ENCODE assay signal across 20 mouse cellular contexts in the genomic region with DNA sequence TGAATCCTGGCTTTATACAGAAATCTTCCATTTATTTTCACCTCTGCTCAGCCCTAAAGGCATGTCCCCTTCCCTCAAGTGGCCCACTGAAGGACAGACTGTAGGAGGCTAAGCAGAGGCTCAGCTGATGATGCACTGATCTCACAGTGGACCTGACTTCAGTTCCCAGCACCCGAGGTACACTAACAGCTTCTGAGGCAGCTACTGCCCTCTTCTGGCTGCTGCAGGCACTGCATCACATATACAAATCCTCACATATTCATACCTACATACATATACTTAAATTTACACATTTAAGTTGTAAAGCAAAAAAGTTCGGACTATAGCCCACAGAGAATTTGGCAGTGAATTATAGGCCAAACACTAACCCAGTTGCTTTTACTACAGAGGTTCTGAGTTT. TPM values are rescaled to one million over a fixed set of nuclear protein-coding genes. Genes with fewer than 3 reads are reported as not detected.
DNase-seq lines count a peak whose midpoint lies in the region; ATAC-seq and TF ChIP-seq lines count a peak whose summit lies in the region.
"Had no signal": no experiment of that assay in that cellular context is flagged by ENCODE, and none has a peak within 500 bp of the region (broad histone marks: within the 10 kb centered on the region; RNA-seq: fewer than 3 reads in every experiment).

No protein-coding gene starts in this region.

- TF ChIP-seq RAD21 in MEL (IDR thresholded peaks at IDR 0.05; ENCODE audit: low read depth, low read length): no peak

- H3K4me3 ChIP-seq in left cerebral cortex, adult 2 months: no peak overlapping the region
- no peak overlapping the region for H3K4me3 ChIP-seq in MEL (ENCODE audit: control insufficient read depth in 1 of 2, insufficient read depth in 1 of 2, low read depth in 2 of 2, low read length in 2 of 2)
- no peak overlapping the region for H3K4me3 ChIP-seq in stomach, postnatal 0 days (ENCODE audit: low read depth, low read length)
- H3K4me3 ChIP-seq in forebrain, embryonic 12.5 days (replicated peaks): no peak overlapping the region
- H3K4me3 ChIP-seq: forebrain, embryonic 13.5 days; hindbrain, embryonic 15.5 days had no signal

- TF ChIP-seq POLR2A in MEL (IDR thresholded peaks at IDR 0.05; ENCODE audit: control insufficient read depth in 1 of 2, insufficient read depth in 1 of 2, low read depth in 1 of 2, low read length in 2 of 2, poor library complexity in 1 of 2): no peak

- TF ChIP-seq EP300 in MEL (IDR thresholded peaks at IDR 0.05; ENCODE audit: low read depth in 1 of 2, low read length in 2 of 2): no peak
- no peak for TF ChIP-seq EP300 in stomach, postnatal 0 days (optimal IDR thresholded peaks at IDR 0.05)

- no peaks in the 10 kb centered on the region for H3K79me2 ChIP-seq in MEL (ENCODE audit: control insufficient read depth, insufficient read depth, low read length, poor library complexity)

- H3K4me1 ChIP-seq in MEL (ENCODE audit: control insufficient read depth in 1 of 2, insufficient read depth in 2 of 2, low read length in 2 of 2): no peaks in the 10 kb centered on the region
- H3K4me1 ChIP-seq in stomach, postnatal 0 days (replicated peaks; ENCODE audit: control insufficient read depth, insufficient read depth): no peaks in the 10 kb centered on the region
- H3K4me1 ChIP-seq in forebrain, embryonic 12.5 days: 0 out of 2 replicates have a peak, but pooled peaks cover 4% of the 10 kb centered on the region
- H3K4me1 ChIP-seq: hindbrain, embryonic 15.5 days had no signal

- DNase-seq in left cerebral cortex, adult 2 months (ENCODE audit: extremely low spot score in 1 of 2, low spot score in 2 of 2): no peak
- DNase-seq in left cerebral cortex, adult 11 months (ENCODE audit: low spot score): no peak
- peak; percentile 17 for DNase-seq in thymus, postnatal 14 days
- no peak for DNase-seq in thymus, postnatal 10 days (ENCODE audit: low spot score in 2 of 2)
- peak; percentile 7 for DNase-seq in MEL (ENCODE audit: low read depth, low spot score)
- DNase-seq in stomach, postnatal 0 days (ENCODE audit: low spot score): no peak
- DNase-seq: adrenal gland, postnatal 10 days; cerebellum, adult 8-10 months; embryo, embryonic 11 days; heart, postnatal 14 days; kidney, adult 9 months; lung, embryonic 14.5 days had no signal

- no peaks in the 10 kb centered on the region for H3K9me3 ChIP-seq in MEL (replicated peaks; ENCODE audit: insufficient read depth, low read length)
- no peaks in the 10 kb centered on the region for H3K9me3 ChIP-seq in stomach, postnatal 0 days (ENCODE audit: control insufficient read depth, low read length)
- H3K9me3 ChIP-seq in forebrain, embryonic 12.5 days: peaks cover 7% of the 10 kb centered on the region; the same call in 1 of the 2 replicates
- H3K9me3 ChIP-seq: forebrain, embryonic 13.5 days; hindbrain, embryonic 15.5 days had no signal

- no peak overlapping the region for H3K4me2 ChIP-seq in stomach, postnatal 0 days (replicated peaks; ENCODE audit: low read depth)
- no peak overlapping the region for H3K4me2 ChIP-seq in forebrain, embryonic 12.5 days
- H3K4me2 ChIP-seq: forebrain, embryonic 13.5 days; hindbrain, embryonic 15.5 days; lung, embryonic 14.5 days had no signal

- no peaks in the 10 kb centered on the region for H3K36me3 ChIP-seq in MEL (ENCODE audit: control insufficient read depth in 1 of 2, insufficient read depth in 2 of 2, low read length in 2 of 2)
- no peaks in the 10 kb centered on the region for H3K36me3 ChIP-seq in stomach, postnatal 0 days (ENCODE audit: control insufficient read depth, insufficient read depth, low read length)
- H3K36me3 ChIP-seq in forebrain, embryonic 12.5 days (replicated peaks): no peaks in the 10 kb centered on the region
- H3K36me3 ChIP-seq: hindbrain, embryonic 15.5 days had no signal

- no peaks in the 10 kb centered on the region for H3K27me3 ChIP-seq in MEL (ENCODE audit: control insufficient read depth in 1 of 2, insufficient read depth in 2 of 2, low read length in 2 of 2)
- H3K27me3 ChIP-seq in stomach, postnatal 0 days (ENCODE audit: control insufficient read depth, insufficient read depth, low read length): no peaks in the 10 kb centered on the region
- H3K27me3 ChIP-seq in forebrain, embryonic 12.5 days: no peaks in the 10 kb centered on the region
- H3K27me3 ChIP-seq: forebrain, embryonic 13.5 days; hindbrain, embryonic 15.5 days had no signal

- 96% methylated on average over 2 of the region's 2 CpGs for WGBS in stomach, postnatal 0 days
- WGBS in forebrain, embryonic 12.5 days: 96% methylated on average over 2 of the region's 2 CpGs

- no peak overlapping the region for H3K9ac ChIP-seq in MEL (ENCODE audit: control insufficient read depth, low read depth, low read length, poor library complexity, severe bottlenecking)
- no peak overlapping the region for H3K9ac ChIP-seq in stomach, postnatal 0 days (ENCODE audit: low read length)
- H3K9ac ChIP-seq in forebrain, embryonic 12.5 days: no peak overlapping the region
- H3K9ac ChIP-seq: forebrain, embryonic 13.5 days; hindbrain, embryonic 15.5 days; lung, embryonic 14.5 days had no signal

- TF ChIP-seq CTCF in left cerebral cortex, adult 2 months (IDR thresholded peaks at IDR 0.05): peak; percentile 26; the same call in 1 of the 2 replicates
- TF ChIP-seq CTCF in MEL (IDR thresholded peaks at IDR 0.05 in 2 of 3, conservative IDR thresholded peaks at IDR 0.05 in 1 of 3; ENCODE audit: control insufficient read depth in 1 of 3, insufficient read depth in 1 of 3, low read depth in 2 of 3, low read length in 3 of 3, poor library complexity in 1 of 3, severe bottlenecking in 1 of 3): peak; percentile 12 to 43 (median 40); a peak in 5 of 6 replicates
- peak; percentile 27; the same call in 1 of the 2 replicates for TF ChIP-seq CTCF in stomach, postnatal 0 days (IDR thresholded peaks at IDR 0.05; ENCODE audit: low read depth)

- intact Hi-C loops in left cerebral cortex, adult 2 months (cut with DNase I): no loop called here

- no peak overlapping the region for H3K27ac ChIP-seq in left cerebral cortex, adult 2 months
- no peak overlapping the region for H3K27ac ChIP-seq in MEL (ENCODE audit: control insufficient read depth, low read depth, low read length)
- H3K27ac ChIP-seq in stomach, postnatal 0 days (replicated peaks): no peak overlapping the region
- H3K27ac ChIP-seq in forebrain, embryonic 12.5 days: no peak overlapping the region
- H3K27ac ChIP-seq: forebrain, embryonic 13.5 days; hindbrain, embryonic 15.5 days had no signal

- ATAC-seq in stomach, postnatal 0 days (ENCODE audit: low FRiP score, low TSS enrichment): no peak
- ATAC-seq in forebrain, embryonic 12.5 days (ENCODE audit: low FRiP score): no peak
- ATAC-seq: forebrain, embryonic 13.5 days had no signal

TF ChIP-seq in MEL, 35 proteins besides CTCF, POLR2A, EP300 and RAD21:
- TF ChIP-seq KAT2A (conservative IDR thresholded peaks at IDR 0.05; ENCODE audit: low read depth, low read length) (no peak), JUND (IDR thresholded peaks at IDR 0.05; ENCODE audit: low read depth, low read length) (no peak), GATA1 (IDR thresholded peaks at IDR 0.05; ENCODE audit: low read depth, low read length) (no peak), UBTF (IDR thresholded peaks at IDR 0.05; ENCODE audit: borderline replicate concordance, insufficient read depth, low read depth, low read length) (no peak), ZMIZ1 (IDR thresholded peaks at IDR 0.05; ENCODE audit: low read depth, low read length) (no peak), CHD1 (IDR thresholded peaks at IDR 0.05; ENCODE audit: low read depth, low read length) (no peak), ZNF384 (IDR thresholded peaks at IDR 0.05; ENCODE audit: low read depth, low read length) (no peak), POLR2AphosphoS5 (IDR thresholded peaks at IDR 0.05; ENCODE audit: borderline replicate concordance, low read depth, low read length) (no peak), HCFC1 (IDR thresholded peaks at IDR 0.05; ENCODE audit: low read depth, low read length) (no peak), POLR2AphosphoS2 (IDR thresholded peaks at IDR 0.05; ENCODE audit: low read length) (no peak), RCOR1 (IDR thresholded peaks at IDR 0.05; ENCODE audit: low read depth, low read length) (no peak), ELF1 (IDR thresholded peaks at IDR 0.05; ENCODE audit: low read depth, low read length) (no peak), MAZ (IDR thresholded peaks at IDR 0.05; ENCODE audit: low read depth, low read length) (no peak), SMC3 (IDR thresholded peaks at IDR 0.05; ENCODE audit: low read depth, low read length) (no peak), MYC (IDR thresholded peaks at IDR 0.05; ENCODE audit: low read depth, low read length) (no peak), BHLHE40 (IDR thresholded peaks at IDR 0.05; ENCODE audit: borderline replicate concordance, low read depth, low read length) (no peak)

RNA-seq across cellular contexts. Expression of gene 5330417H12Rik, which starts 20.0 kb away (rescaled TPM):
- total RNA-seq in left cerebral cortex, adult 2 months (2021): not detected
- total RNA-seq in MEL (2012; rRNA removed): not detected in 2 replicates
- polyA plus RNA-seq in MEL (2012; ENCODE audit: insufficient read depth in 1 of 2, insufficient read length in 2 of 2, low read depth in 1 of 2, low replicate concordance in 2 of 2, missing spikeins in 1 of 2): not detected
- polyA plus RNA-seq in stomach, postnatal 0 days (2015; fragmentation: Nextera tagmentation; extraction: Ambion mirVana): not detected in 2 replicates
- polyA plus RNA-seq in forebrain, embryonic 12.5 days (2016; fragmentation: Nextera tagmentation; extraction: Ambion mirVana): not detected in 2 replicates
- total RNA-seq: adrenal gland, postnatal 10 days; heart, postnatal 14 days; left cerebral cortex, adult 18-20 months had no signal
- polyA plus RNA-seq: forebrain, embryonic 13.5 days; hindbrain, embryonic 15.5 days; large intestine, adult 2 months; limb, embryonic 11.5 days; lung, embryonic 14.5 days; neural tube, embryonic 14.5 days; stomach, embryonic 14.5 days had no signal

RNA-seq across cellular contexts. Expression of gene Ppfibp2, which starts 50.0 kb away (rescaled TPM):
- total RNA-seq in left cerebral cortex, adult 2 months (2021): 1 to 10 TPM; 6.9 TPM
- total RNA-seq in MEL (2012; rRNA removed): not detected in 2 replicates
- polyA plus RNA-seq in MEL (2012; ENCODE audit: insufficient read depth in 1 of 2, insufficient read length in 2 of 2, low read depth in 1 of 2, low replicate concordance in 2 of 2, missing spikeins in 1 of 2): not detected
- polyA plus RNA-seq in stomach, postnatal 0 days (2015; fragmentation: Nextera tagmentation; extraction: Ambion mirVana): 17.8 and 19.2 TPM in 2 replicates
- polyA plus RNA-seq in forebrain, embryonic 12.5 days (2016; fragmentation: Nextera tagmentation; extraction: Ambion mirVana): 2.0 and 2.7 TPM in 2 replicates

Comparison
In these comparisons a context has a peak if more than half of its experiments do, and no peak if none do; other contexts are left out.
1. DNase-seq: peak in thymus, postnatal 14 days (single experiment) and MEL (single experiment); none in left cerebral cortex, adult 2 months (0 of 2), left cerebral cortex, adult 11 months (single experiment), thymus, postnatal 10 days (0 of 2) and stomach, postnatal 0 days (single experiment).
2. Peak in every context shown above with its lines, with median percentiles within 50 percentile points of each other: CTCF ChIP-seq.